Mouse (Mus musculus): ENCODE results near the gene Lactbl1.

Lactbl1 gene

DNA sequence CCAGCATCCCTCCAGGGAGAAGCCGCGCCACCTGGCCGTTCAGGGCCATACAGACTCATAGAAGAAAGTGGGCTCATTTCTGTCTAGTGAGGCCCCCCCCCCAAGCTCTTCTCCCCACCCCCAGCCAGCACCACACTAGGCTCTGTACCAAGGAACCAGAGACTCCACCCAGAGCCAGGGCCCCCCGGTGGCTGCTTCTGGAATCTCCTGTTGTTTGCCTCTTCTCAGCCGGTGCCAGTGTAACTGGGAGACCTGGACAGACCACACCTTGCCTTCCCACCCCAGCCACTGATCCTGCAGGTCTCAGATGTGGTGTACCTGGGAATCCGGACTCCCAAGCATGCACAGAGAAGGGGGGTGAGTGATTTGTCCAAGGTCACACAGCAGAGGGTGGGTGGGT, 62.1 kb downstream of the Lactbl1 start:
- no peak for DNase-seq (ENCODE audit: low spot score in 2 of 2)

DNA sequence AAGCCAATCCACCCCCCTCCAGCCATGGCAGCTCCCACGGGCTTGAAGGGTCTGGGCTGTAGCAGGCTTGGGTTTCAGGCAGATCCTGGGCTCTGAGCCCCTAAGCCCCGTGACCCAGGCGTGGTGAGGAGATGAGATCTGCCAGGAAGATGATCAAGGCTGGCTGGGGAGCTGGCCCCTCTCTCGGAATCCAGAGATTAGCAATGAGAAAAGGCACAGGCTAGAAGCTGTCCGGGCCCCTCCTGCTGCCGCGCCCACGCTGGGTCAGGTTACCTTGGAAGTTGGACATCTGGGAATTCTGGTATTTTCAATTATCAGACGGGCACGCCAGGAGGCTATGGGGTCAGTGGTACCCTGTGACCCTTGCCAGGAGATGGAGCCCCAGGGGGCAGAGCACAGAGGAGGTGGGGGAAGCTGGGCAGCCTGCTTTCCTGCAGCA, 63.0 kb downstream of the Lactbl1 start:
- DNase-seq (ENCODE audit: low spot score in 2 of 2) = no peak

DNA sequence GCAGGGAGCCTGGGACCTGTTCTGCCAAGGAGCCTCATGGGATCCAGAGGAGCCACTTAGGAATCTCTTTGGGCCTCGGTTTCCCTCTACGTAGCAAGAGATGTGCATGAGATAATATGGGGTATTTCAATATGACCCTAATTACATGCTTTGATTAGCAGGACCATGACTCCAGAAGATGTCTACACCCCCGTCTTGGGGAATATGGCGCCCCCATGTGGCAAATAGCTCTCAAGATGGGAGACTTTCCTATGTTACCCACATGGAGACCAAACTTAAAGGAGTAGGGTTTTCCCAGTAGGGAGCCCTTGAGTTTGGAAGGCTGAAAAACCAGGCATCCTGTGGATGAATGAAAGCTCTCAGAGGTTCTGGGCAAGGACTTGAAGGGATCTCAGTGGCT, 65.7 kb downstream of the Lactbl1 start:
- DNase-seq (ENCODE audit: low spot score in 2 of 2) = no peak
